Mouse (Mus musculus) adipocyte (in vitro differentiated cells): Measurements from ENCODE around the gene Slc5a5.
A peak's percentile ranks its signal among the peaks of the same experiment; 100 is the strongest.

ENCODE experiments used
- DNase-seq: peaks from one replicate; pipeline ENCODE4 v3.0.0-alpha.2; 2016; ENCODE audit warnings: low spot score

Gene Slc5a5

DNA sequence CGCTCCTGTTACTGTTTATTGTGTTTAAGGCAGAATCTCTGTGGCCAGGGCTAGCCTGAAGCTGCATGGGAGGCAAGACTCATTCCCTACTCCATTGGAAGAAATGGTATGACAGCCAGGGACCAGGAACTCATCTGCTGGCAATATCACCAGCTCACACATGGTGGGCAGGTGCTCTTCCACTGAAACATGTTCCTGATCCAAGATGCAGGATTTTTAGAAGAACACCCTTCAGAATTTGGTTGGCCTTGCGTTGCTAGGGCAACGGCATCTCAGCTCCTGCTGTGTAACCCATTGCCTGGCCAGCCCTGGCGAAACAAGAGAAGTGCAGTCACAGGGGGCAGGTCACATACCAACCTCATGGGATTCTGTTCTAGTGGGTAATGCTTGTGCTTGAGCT, 13.1 kb downstream of the Slc5a5 start:
- no peak for DNase-seq

DNA sequence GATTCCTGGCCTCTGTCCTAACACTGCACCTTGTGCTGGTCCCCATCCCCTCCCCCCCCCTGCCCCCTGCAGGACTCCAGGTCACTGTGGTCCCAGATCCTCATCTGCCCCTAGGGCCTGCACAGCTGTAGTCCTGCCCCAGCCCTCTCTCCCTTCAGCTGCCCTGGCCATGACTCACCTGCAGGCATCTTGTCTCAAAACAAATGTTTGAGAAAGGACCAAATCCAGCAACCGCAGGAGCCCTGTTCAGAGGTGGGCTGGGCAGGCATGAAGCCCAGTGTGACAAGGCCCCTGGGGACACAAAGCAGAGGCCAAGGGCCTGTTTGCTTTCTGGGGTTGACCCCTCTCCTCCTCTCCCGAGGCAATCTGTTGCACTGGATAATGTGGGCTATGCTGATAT, 14.4 kb downstream of the Slc5a5 start:
- no peak for DNase-seq

DNA sequence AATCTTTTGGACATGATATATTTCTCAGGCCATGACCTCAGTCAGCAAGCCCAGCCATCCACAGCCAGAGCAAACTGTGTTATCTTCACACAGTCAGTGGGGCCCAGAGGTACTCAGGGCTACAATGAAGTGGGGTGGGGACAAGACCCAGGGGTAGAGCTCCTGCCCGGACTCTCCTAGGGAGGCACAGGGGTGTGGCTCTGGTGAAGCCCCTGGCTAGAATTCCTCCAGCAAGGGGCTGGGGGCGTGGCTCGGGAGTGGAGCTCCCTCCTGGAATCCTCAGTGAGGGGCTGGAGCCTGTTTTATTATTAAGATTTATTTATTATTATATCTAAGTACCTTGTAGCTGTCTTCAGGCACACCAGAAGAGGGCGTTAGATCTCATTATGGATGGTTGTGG, 16.2 kb downstream of the Slc5a5 start:
- DNase-seq: no peak

DNA sequence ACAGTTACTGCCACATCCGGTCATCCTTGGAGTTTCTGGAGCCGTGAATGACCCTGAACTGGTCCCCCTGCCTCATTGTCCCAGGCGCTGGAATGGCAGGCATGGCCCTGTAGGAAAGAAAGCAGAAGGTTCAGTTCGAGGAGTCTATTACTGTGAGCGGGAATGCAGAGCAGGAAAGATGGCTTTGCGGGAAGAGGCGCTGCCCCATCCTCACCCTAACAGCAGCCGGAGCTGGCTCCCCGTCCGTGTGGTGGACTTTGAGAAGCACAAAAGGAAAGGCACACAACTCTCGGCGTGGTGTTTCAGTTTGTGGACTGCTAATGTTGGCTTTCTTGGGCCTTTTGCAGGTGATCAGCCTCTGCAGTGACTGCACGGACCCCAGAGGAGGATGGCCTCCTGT, 18.1 kb downstream of the Slc5a5 start:
- DNase-seq: no peak

DNA sequence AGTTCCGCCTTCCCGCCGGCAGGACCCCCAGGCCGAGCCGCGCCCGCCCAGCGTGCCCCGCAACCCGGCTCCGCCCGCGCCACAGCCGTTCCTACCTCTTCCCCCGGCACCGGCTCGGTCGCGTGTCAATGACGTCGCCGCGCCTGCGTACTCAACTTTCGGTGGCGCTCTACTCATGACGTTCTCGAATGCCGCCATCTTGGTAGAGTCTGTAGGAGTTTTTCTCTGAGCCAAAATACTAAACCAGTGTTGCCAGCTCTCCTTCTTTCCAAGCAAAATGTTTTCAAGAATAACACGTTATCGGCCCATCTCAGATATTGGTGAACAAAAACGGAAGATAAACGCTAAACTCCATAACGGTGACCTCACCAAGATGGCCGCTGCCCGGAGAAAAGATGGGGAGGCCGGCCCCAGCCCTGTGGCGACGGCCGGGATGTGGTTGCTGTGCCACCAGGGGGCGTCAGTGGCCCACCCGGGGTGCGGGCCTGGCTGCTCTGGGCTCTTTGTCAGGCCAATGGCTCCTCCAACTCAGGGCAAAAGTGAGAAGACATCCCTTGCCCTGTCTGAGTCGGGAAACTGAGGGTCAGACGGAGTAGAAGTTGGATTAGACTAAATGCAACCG, 19.1 kb downstream of the Slc5a5 start, which contains the start of gene Ccdc124:
TSS of gene Ccdc124 (minus strand) at position 572 of the 622 bp plus-strand sequence.
- DNase-seq: peak; percentile 97

DNA sequence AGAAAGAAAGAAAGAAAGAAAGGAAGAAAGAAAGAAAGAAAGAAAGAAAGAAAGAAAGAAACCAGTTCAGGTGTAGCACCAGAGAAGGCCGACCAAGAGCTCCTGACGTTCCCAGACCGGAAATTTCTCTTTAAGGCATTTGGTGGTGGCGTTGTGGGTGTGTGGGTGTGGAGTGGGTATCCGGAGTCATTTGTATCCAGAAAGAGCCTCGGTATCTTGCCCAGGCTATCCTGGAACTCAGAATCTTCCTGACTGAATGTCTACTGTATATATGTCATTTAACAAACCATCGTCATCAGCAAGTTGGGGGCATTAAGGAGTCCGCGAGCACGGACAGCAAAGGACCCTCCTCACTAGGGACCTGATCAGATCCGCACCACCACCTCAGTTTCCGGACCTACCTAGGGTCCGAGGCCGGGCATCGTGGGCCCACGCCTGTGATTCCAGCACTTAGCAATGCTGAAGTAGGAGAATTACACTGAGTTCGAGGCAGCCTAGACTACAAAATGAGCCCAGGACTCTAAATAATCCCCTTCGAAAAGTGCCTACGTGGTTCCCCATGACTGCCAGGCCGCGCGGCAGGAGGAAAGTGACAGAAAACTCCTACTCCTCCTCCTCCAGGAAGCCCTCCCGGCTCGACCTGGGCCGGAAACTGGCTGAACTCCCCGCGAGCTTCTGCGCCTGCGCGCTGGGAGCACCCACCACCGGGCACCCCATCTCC, 19.8 kb downstream of the Slc5a5 start:
- no peak for DNase-seq

DNA sequence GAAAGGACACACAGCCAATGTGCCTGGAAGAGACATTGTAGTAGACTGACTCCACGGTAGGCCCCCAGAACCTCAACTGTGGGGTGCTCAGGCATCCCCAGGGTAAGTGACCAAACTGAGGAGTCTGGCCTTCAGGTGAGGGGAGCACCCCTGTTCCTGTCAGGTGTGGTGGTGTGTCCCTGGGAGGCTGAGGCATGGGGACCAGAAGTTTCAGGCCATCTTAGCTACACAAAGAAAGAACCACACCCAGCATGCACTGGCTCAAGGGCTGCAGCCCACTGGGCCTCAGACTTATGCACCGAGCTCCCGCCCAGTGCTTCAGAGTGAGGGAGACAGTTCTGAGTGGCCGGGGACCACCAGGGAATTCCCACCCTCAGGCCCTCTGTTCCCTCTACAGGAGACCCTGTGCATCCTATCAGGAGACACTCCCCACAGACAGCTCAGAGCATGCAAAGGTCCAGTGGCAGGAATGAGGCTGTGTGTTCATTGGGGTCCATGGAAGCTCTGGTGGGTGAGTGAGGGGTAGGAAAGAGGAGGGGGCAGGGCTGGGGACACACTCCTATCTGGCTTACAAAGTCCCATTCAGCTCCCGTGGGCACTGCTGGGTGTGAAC, 21.3 kb downstream of the Slc5a5 start:
- no peak for DNase-seq

DNA sequence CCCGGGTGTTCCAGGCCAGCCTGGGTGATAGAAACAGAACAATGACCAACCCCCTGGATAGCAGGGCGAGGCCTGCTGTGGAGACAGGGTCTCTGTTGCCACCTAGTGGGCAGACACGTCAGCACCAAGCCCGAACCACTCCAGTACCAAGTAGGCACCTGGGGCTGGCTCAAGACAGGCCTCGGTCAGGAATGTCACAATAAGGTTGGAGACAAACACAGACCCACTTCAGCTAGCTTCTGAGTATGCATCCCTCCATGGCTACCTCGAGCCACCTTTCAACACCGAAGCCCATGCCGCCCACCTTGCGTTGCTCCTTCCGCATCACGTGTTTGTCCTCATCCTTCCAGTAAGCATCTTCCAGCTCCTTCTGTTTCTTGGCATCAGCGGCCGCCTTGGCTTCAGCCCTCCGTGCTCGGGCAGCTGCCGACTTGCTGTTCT, 22.9 kb downstream of the Slc5a5 start:
- peak; percentile 78 for DNase-seq

DNA sequence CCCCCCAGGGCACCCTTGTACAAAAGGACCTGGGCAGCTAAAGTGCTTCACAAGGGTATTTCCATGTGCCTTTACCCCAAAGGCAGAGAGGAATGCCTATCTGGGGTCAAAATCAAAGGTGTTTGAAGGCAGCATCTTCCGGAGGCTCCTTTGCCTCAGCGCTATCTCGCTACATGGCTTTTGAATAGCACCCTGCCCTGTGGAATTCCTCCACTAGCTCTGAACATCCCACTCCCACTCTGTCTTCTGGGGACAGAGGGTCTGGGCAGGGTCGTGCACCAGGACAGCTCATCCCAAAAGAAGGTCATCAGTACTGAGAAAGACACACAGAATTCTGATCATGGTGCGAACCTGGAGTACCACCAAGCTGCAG, 23.4 kb downstream of the Slc5a5 start:
- no peak for DNase-seq

DNA sequence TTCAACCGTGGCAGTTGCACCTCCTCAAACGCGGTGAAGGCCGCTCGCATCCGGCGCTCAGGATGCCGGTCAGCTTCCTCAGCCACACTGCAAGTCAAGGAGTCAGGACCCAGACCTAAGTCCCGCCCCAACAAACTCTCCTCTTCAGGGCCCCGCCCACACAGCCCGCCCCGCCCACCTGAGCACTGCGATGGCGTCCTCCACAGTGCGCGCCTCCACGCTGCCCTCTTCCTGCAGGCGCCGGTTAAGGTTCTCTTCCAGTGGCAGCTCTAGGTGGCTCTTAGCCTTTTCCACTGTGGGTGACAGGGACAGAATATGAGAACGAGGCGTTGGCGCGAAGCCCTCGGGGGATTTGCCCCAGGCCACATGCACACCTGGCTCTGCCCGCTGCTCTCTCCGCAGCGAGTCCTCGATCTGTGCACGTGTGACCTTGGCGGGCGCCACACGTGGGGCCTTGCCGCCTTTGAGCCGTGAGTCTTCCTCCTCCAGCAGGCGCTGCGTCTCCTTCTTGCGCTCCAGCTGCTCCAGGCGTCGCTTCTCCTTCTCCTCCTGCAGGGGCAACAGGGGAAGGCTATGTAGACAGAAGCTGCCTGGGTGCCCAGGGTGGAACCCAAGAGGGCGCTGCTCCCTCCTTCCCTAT, 23.9 kb downstream of the Slc5a5 start:
- no peak for DNase-seq

DNA sequence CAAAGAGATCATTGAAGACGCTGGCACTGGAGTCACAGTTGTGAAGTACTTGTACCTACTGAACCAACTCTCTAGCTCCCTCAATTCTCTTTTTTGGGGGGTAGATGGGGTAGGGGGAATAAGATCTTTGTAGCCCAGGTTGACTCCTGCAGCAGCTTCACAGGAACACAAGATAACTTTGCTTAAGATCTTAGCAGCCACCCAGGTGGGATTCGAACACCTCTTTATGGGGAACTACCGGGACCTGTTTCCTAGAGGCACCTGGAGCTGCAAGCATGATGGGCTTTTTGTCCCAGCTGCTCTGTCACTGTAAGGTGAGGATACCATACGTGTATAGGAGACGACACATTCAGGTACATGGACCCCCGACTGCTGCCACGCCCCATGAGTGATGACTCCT, 26.0 kb downstream of the Slc5a5 start:
- no peak for DNase-seq

DNA sequence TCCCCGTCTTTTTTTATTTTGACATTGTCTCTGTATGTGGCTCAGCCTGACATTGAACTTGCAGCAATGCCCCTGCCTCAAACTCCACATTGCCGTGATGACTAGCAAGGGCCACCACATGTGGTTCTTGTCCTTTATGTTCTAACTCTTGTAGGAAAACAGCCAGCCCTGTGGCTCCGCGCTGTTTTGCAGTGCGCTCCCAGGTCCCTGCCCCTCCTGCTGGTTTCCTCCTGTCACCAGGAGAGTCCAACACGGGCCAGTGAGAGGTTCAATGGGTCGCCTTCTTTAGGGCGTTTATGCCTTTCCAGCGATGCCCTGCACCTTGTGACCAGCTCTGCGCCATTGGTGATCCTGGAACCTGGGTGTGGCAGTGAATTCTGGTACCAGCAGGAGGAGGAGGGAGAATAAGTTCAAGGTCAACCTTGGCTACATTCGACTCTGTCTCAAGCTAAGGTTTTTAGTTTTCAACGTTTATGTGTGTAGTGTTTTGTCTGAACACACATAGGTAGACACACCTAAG, 26.5 kb downstream of the Slc5a5 start:
- no peak for DNase-seq

DNA sequence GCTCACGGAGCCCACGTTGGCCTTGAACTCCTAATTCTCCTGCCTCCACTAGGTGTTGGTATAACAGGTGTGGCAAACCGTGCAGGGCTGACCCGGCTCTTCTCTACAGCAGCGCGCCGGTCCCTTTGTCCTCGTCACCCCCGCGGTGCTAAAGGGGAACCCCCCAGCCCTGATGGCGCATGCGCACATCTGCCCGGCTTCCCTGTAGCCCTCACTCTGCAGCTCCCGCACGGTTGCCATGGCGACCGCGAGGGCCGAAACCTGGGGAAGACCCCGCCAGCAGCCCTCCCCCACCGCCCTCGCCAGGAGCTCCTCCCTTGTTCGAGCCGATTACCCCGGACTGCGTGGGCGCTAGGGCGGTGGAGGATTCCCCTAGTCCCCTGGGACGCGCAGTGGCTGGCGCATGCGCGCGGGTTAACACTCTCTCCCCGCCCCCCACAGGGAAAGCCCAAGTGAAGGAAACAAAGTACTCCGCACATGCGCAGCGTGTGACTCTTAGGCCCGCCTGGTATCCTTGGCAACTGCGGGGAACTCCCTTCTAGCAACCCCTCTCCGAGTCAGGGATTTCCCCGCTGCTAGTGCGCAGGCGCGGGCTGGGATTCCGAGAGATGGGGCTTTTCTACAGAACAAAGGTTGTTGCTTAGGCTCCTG, 27.1 kb downstream of the Slc5a5 start:
- DNase-seq: peak; percentile 100

DNA sequence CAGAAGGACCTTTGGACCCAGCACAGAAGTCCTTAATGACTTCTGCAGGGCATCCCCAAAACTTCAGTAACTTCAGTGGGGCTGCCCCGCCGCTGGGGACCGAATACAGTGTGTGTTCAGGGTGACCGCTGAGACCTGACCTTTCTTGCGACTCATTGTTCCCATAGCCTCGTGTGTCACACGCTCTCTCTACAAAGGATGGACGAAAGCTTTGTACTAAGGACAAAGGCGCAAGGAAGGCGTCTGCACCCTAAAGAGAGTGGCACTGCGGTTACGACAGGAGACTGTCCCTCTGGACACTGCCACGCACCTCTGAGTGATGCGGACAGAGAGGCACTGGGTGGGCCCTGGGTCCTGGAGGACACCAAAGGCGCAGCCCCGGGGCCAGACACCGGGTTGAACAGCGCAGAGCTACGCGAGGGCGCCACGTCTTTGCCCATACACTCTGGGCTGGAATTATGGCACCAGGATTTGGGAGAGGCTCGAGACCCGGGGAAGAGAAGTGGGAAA, 27.8 kb downstream of the Slc5a5 start:
- DNase-seq: no peak

DNA sequence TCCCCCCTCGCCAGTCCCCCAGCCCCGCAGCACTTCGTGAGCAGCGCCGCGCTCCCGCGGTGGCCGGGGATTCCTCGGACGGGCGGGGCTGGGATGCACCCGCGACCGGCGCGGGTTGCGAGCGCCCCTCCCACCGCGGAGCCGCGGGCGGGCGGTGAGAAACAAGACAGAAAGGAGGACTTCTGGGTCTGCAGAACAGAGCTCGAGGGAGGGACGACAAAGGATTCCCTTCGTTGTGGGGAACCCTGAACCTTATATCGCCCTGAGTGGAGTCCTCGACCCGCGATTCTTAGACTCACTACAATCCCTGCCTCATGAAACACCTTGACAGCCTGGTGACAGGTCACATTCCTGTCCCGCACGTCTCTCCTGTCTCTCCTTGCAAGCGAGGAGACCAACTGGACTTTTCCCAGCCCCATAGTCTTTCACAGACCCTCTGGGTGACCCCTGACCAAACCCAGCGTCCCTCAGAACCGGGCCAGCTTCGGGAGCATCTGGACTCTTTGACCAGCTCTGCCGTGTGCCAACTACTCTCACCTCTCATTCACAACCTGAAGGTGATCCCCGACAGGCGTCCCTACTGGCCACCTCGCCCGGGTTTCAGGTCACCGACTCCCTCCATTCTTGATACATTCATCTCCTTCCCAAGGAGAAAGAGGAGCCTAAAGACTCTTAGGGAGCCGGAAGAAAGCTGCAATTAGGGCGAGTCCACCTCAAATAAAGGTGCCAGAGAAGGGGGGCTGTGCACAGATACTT, 28.4 kb downstream of the Slc5a5 start:
- DNase-seq: no peak

DNA sequence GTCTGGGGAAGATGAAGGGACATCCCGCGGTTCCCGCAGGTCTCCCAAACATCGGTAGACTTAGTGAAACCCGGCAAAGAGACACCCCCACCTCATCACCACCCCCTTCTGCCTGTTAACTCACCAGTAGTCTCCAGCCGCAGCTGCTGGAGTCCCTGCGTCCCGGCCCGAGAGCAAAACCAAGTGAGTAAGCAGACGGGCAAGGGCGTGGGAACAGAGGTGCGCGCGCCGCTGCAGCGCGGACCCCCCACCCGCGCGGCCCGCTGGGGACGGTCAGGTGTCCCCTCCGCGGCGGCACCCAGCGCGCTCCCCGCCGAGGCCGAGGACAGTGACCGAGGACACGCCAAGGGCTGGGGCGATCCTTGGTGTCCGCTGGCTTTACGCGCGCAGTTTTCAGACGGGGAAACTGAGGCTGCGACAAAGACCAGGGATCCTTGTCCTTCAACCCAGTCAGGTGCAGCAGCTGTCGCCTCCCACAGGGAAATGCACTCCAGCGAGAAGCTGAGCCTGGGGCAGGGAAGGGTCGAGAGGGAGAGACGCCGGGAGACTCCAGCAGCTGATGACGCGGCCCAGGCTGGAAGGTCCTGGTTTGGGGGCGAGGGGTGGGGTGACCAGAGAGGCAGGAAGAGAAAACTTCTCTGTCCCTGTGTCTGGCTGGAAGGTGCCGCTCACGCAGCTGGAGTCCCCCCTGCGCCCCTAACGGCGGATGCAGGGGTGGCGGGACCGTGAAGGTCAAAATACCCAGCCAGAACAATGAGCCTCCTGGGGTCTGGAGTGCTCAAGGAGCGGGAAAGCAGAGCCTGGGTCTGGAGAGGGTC, 29.5 kb downstream of the Slc5a5 start, which contains the start of gene Kcnn1:
TSS of gene Kcnn1 (minus strand) at position 435 of the 818 bp plus-strand sequence.
- DNase-seq: no peak

DNA sequence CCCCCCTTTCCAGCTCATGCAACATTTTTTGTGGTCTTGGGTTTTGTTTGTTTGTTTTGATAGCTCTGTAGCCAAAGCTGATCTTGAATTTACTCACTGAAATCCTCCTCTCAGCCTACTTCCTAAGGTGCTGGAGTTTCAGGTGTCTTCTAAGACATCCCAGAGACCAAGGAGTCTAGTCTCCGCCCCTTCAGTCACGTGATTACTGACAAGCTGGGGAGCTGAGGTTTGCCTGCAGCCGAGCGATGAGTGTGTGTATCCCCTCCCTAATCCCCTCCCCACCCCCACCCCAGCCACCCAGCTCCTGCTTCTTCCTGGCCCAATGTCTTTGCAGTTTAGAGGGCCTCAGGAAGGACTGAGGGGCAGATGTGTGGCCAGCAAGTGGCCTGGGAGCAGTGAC, 35.0 kb downstream of the Slc5a5 start:
- DNase-seq: no peak

DNA sequence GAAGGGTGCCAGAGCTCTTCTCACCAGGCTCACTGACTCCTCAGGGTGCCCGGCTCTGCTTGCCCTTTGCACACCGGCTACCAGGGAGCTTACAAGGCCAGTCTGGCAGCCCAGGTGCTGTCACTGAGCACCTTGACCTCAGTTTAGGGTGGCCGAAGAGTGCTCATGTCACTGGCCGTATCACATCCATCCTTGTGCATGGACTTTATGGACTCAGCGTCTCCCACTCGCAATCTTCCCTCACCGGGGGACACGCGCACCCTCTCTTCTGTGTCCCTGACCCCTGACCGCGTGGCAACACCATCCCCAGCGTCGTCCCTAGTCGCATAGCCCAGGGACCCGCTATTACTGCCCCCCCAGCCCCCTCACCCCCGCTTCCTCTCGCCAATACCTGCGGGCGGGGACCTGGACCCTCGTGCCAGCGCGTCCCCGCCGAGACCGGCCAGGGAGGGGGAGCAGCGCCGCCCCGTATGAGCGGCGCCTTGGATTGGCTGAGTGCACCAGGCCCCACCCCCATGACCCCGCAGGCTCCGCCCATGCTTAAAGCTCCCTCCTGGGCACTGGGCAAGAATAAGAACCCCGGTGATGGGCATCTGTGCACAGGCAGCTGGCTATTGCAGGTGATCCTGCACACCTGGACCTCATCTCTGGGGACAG, 35.9 kb downstream of the Slc5a5 start:
- DNase-seq: no peak

DNA sequence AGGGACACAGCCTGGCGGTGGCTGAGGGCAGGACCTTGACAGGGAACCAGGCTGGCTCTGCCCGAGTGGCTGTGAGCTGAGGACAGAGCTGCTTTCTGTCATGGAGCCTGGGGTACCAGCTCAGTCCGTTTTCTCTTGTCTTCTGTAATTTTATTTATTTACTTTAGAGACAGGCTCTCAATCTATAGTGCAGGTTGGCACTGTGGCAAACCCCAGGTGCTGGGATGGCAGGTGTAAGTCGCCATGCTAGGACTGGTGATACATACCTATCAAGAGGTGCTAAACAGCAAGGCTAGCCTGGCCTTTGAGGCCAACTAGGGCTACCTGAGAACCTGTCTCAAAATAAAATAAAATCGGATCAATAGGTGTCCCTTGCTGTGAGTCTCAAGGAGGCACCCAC, 36.5 kb downstream of the Slc5a5 start:
- DNase-seq: no peak

DNA sequence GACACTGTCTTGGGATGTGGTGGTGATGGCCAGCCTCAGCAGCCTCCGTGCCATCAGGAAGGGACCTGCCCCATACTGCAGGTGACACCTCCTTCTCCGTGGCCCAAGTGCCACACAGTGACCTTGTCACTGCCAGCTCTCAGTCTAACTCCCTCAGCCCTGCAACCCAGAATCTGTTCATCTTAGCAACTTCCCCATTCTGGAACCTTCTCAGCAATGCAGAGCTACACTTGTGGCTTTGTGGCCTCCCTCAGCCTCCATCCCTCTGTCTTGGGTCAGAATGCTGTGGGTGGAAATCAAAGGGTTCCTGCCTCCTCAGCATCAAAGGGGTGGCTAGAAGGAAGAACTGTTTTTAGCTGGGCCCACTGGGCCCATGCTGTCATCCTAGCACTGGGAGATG, 38.7 kb downstream of the Slc5a5 start:
- no peak for DNase-seq
